Mouse (Mus musculus) C2C12 (cell line): ENCODE measurements around the gene Trim5.
"Not testable (repeated sequence)": the region's sequence is repeated elsewhere in the genome, so short reads cannot be mapped to it uniquely, and the experiment has no call there.

ENCODE experiments used
- CEBPB ChIP-seq: IDR thresholded peaks from one replicate; pipeline ENCODE4 v1.6.1; 2011; ENCODE audit warnings: low read depth, mild to moderate bottlenecking, control low read depth, moderate library complexity
- CTCF ChIP-seq: IDR thresholded peaks from one replicate; pipeline ENCODE4 v1.5.1; 2011; ENCODE audit not compliant: control insufficient read depth, insufficient read depth, insufficient read length
- FOSL1 ChIP-seq: IDR thresholded peaks from one replicate; pipeline ENCODE4 v1.8.0; 2011; ENCODE audit warnings: mild to moderate bottlenecking, low read length; ENCODE audit not compliant: poor library complexity, insufficient read depth, severe bottlenecking
- MAX ChIP-seq: IDR thresholded peaks from one replicate; pipeline ENCODE4 v1.6.1; 2011; ENCODE audit warnings: mild to moderate bottlenecking, control low read depth
- MYOD1 ChIP-seq: IDR thresholded peaks from one replicate; pipeline ENCODE4 v1.6.1; 2011; ENCODE audit warnings: low read depth; ENCODE audit not compliant: control insufficient read depth, insufficient read length
- MYOG ChIP-seq: IDR thresholded peaks from one replicate; pipeline ENCODE4 v1.6.1; 2011; ENCODE audit not compliant: control insufficient read depth, insufficient read length; ENCODE audit errors: extremely low read depth
- USF1 ChIP-seq: IDR thresholded peaks from one replicate; pipeline ENCODE4 v1.6.1; 2011; ENCODE audit warnings: low read depth, mild to moderate bottlenecking, control low read depth, moderate library complexity

DNA sequence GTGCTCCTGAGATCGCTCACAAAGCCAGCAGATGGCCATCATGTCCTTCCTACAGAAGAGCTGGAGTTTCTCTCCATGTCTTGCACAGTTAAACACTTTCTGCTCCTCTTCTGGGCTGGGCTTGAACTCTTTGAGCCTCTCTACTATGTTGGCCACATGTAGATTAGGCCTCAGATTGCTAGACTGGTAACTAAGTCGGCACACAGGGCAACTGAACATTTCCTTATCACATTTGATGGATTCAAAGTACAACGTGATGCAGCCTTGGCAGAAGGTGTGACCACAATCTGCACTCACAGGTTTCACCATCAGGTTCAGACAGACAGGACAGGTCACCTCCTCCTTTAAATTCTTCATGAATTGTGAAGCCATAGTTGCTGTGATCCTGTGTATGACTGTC, 8.5 kb downstream of the Trim5 start:
- TF ChIP-seq CTCF, MYOD1, MAX, CEBPB, USF1, FOSL1, MYOG: not testable (repeated sequence)
